Mouse (Mus musculus) stomach, embryonic 15.5 days (tissue): ENCODE measurements around the gene Fam192a. TPM values are rescaled to one million over a fixed set of nuclear protein-coding genes. Genes with fewer than 3 reads are reported as not detected.

Experiments
- ATAC-seq: fragments of 200-750 bp; cut with Nextera tagmentation; 2 replicates; pipeline ENCODE4 v1.8.0; 2017; ENCODE audit warnings: low read depth, moderate number of reproducible peaks, moderate TSS enrichment; ENCODE audit not compliant: insufficient read depth, low FRiP score
- H3K27ac ChIP-seq: fragments of 300-500 bp; sonication (generic); 2 replicates; pipeline ENCODE4 v1.5.1; 2015; ENCODE audit warnings: mild to moderate bottlenecking, inconsistent platforms
- H3K27me3 ChIP-seq: fragments of 300-500 bp; sonication (generic); replicated peaks from 2 replicates; pipeline ENCODE4 v1.6.1; 2015; ENCODE audit warnings: inconsistent platforms
- H3K36me3 ChIP-seq: fragments of 300-500 bp; sonication (generic); 2 replicates; pipeline ENCODE4 v1.6.1; 2015; ENCODE audit warnings: inconsistent platforms
- H3K4me1 ChIP-seq: fragments of 300-500 bp; sonication (generic); 2 replicates; pipeline ENCODE4 v1.6.1; 2015; ENCODE audit warnings: inconsistent platforms
- H3K4me2 ChIP-seq: fragments of 300-500 bp; sonication (generic); 2 replicates; pipeline ENCODE4 v1.6.1; 2015; ENCODE audit warnings: mild to moderate bottlenecking, inconsistent platforms
- H3K4me3 ChIP-seq: fragments of 300-500 bp; sonication (generic); replicated peaks from 2 replicates; pipeline ENCODE4 v1.5.1; 2015; ENCODE audit warnings: inconsistent platforms
- H3K9ac ChIP-seq: fragments of 300-500 bp; sonication (generic); 2 replicates; pipeline ENCODE4 v1.6.1; 2015; ENCODE audit warnings: inconsistent platforms
- H3K9me3 ChIP-seq: fragments of 300-500 bp; sonication (generic); 2 replicates; pipeline ENCODE4 v1.6.1; 2016; ENCODE audit warnings: inconsistent platforms
- WGBS: fragments of 180-500 bp; shearing (Covaris S2); methylation state at CpG from one replicate; pipeline ENCODE4 v1.1.7; 2015; 5-methylcytosine and 5-hydroxymethylcytosine counted together
- polyA plus RNA-seq: library from polyadenylated mRNA; unstranded; fragments of >200 nt; fragmentation: Nextera tagmentation; extraction: Ambion mirVana; gene quantifications from 2 replicates; pipeline ENCODE4 v1.2.1, GENCODE M21; 2015

Fam192a gene
- polyA plus RNA-seq, 1 experiment from 2014 or later = 61.6 TPM

DNA sequence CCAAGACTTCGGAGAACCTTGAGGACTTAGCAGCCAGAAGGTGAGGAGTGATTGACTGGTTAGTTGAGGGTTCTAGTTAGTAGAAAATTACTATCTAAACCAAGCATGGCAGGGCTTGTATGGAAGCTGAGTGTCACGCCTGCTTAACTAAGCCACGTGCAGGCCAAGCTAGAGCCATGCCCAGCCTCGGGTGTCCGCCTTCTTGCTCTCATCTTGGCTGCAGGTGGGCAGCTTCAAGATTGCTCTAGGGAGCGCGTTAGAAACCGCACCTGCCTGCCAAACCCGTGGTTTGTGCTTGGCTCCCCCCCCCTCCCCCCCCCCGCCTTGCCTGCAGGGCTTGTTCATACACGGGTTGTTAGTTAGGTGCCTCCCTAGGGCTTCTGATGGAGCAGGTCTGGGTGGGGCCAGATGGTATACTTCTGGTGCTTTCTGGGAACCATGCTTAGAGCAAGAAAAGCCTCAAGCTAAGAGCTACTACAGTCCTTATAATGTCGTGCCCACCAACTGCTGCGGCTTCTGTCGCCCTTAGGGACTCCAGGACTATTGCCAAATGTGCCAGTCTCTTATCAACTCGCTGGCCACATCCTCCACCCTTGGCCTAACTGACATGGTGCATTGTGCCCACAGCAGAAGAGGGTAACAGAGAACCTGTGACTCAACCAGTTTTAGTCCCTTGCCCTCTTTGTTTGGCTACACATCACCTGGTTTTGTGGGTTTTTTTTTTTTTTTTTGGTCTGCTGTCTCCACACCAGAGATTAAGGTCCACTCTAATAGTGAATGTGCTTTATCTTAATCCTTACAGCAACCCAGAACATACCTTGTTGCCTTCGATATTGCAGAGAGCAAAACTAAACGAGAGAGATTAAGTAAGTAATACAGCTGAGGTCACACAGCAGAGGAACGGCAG lies 60.7 kb downstream of the Fam192a start:
- Histone ChIP-seq H3K9me3 (no peaks in the 10 kb centered on the region), H3K9ac (no peak overlapping the region), H3K4me1 (no peaks in the 10 kb centered on the region), H3K36me3 (no peaks in the 10 kb centered on the region), H3K4me3 (no peak overlapping the region), H3K27ac (no peak overlapping the region), H3K27me3 (no peaks in the 10 kb centered on the region), H3K4me2 (no peak overlapping the region)
- no peak; the same call in 1 of the 2 replicates for ATAC-seq
- WGBS = 74% methylated on average over 18 of the region's 18 CpGs

DNA sequence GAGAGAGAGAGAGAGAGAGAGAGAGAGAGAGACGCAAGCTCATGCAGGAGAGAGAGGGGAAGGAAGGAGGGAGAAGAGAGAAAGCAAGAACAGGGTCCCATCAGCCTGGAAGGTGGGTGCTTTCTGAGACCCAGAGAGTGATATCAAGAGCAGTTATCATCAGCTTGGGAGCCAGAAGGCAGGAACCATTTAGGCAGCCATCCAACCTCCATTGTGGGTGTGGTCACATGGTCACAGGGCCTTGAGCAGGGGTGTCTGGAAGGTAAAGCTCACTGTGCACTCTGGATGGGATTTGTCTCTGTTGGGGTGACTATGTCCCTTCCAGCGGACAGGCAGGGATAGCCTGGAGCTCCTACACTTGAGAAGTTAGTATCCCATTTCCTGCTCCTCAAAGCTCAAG lies 61.8 kb downstream of the Fam192a start:
- Histone ChIP-seq H3K27me3 (no peaks in the 10 kb centered on the region), H3K9ac (no peak overlapping the region), H3K4me3 (no peak overlapping the region), H3K36me3 (no peaks in the 10 kb centered on the region), H3K4me2 (no peak overlapping the region), H3K4me1 (no peaks in the 10 kb centered on the region), H3K9me3 (no peaks in the 10 kb centered on the region), H3K27ac (no peak overlapping the region)
- 84% methylated on average over 2 of the region's 2 CpGs for WGBS
- ATAC-seq = no peak

DNA sequence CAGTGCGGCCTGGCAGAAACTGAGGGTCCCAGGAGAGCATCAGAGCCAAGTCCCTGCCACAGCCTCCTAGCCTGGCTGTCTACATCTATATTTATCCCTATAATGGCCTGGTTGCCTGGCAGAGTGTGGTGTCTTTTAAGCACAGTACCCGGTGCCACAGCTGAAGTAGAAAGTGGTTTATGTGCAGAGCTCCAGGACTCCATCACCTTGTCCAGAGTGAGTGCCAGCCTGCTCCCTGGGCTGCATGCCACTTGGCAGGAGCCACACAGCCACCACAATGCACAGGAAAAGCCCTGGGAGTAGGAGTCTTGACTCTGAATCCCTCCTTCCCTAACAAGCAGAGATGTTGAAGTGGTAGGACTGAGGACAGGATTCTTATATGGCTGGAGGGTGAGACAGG lies 64.3 kb downstream of the Fam192a start:
- no peak for ATAC-seq
- Histone ChIP-seq H3K4me1 (peaks cover 8% of the 10 kb centered on the region; the same call in 1 of the 2 replicates), H3K27me3 (0 out of 2 replicates have a peak, but pooled peaks cover 7% of the 10 kb centered on the region), H3K9me3 (no peaks in the 10 kb centered on the region), H3K4me3 (no peak overlapping the region), H3K4me2 (no peak overlapping the region), H3K9ac (no peak overlapping the region), H3K27ac (no peak overlapping the region), H3K36me3 (no peaks in the 10 kb centered on the region)
- 88% methylated on average over 2 of the region's 2 CpGs for WGBS

DNA sequence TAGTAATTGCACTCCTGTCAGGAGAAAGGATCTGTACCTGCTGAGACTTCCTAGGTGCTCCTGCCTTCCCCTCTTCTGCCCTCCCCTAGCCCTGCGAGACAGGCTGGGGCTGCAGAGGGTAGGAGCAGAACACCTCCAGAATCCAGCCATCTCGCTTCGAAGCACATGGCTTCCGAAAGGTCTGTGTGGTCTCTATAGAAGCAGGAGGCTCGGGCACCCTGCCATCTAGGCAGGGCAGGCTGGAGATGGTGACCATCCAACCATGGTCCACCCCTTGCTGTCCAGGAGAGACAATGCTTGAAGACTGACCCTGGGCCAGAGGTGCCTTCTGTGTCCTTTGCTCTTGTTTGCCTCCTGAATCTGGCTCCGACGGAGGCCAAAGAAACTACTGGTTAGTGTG lies 66.2 kb downstream of the Fam192a start:
- no peak overlapping the region for H3K4me2 ChIP-seq
- no peaks in the 10 kb centered on the region for H3K9me3 ChIP-seq
- 80% methylated on average over 7 of the region's 7 CpGs for WGBS
- H3K4me3 ChIP-seq = no peak overlapping the region
- no peak overlapping the region for H3K9ac ChIP-seq
- no peaks in the 10 kb centered on the region for H3K36me3 ChIP-seq
- H3K27ac ChIP-seq = no peak overlapping the region
- no peak for ATAC-seq
- peaks cover 12% of the 10 kb centered on the region for H3K4me1 ChIP-seq
- 0 out of 2 replicates have a peak, but pooled peaks cover 7% of the 10 kb centered on the region for H3K27me3 ChIP-seq

DNA sequence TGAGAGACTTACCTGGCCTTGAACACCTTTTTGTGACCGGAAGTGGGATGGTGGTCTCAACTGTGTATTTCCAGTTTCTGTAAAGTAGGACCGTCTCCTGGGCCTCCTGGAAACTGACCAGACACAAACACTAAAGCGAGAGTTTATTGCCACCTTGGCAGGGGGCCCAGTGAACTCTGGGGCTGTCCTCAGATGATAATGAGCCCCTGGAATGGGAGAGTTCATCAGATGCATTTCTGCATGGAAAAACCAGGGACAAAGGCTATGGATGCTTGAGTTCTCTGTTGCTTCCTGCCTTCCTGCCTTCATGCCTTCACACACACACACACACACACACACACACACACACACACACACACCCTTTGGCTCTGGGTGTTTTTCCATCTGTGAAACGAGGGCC lies 67.2 kb downstream of the Fam192a start:
- Histone ChIP-seq H3K4me3 (no peak overlapping the region), H3K4me1 (peaks cover 12% of the 10 kb centered on the region), H3K4me2 (no peak overlapping the region), H3K36me3 (no peaks in the 10 kb centered on the region), H3K27ac (no peak overlapping the region), H3K27me3 (0 out of 2 replicates have a peak, but pooled peaks cover 7% of the 10 kb centered on the region), H3K9ac (no peak overlapping the region), H3K9me3 (no peaks in the 10 kb centered on the region)
- no peak for ATAC-seq
- WGBS = 41% methylated on average over 4 of the region's 4 CpGs

DNA sequence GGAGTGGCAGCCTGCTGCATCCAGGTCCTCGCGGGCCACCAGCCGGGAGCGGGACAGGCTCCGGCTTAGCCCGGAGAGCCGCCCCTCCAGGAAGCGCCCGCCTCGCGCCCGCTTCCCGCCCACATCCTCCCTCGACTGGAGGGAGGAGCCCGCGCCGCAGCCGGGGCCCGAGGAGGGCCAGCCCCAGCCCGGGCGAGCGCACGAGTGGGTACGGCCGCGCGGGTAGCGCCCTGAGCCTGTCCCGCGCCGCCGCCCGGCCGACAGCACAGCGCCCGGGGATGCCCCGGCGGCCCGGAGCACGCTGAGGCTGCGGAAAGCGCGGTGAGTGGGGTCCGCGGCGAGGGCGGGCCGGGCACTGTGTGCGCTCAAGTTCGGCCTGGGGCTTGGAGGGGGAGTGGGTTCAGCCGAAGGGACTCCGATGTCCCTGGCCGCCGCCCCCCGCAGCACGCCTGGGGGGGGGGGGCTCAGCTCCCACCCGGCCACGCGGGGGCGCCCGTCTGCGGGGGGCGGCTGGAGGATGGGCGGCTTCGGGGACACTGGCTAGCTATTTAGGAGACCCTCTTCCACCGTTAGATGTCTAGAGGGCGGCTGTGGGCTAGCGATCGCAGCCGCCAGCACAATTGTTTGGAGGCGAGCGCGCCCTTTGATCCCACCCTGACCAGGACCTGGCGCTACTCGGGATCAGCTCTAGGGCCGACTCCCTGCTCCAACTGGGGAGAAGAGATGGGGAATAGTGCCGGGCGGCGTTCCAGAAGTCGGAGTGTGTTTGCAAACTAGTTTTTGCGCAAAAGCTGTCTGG lies 68.7 kb downstream of the Fam192a start, which contains the start of gene Cpne2:
Gene Cpne2, plus strand, starts transcription at position 118 of the 799 bp plus-strand sequence.
- Histone ChIP-seq H3K9me3 (no peaks in the 10 kb centered on the region), H3K27me3 (0 out of 2 replicates have a peak, but pooled peaks cover 7% of the 10 kb centered on the region), H3K36me3 (no peaks in the 10 kb centered on the region), H3K4me2 (peak within 1 kb of the TSS; percentile 99), H3K4me1 (peaks cover 12% of the 10 kb centered on the region), H3K9ac (peak within 1 kb of the TSS; percentile 42), H3K4me3 (peak within 1 kb of the TSS; percentile 65), H3K27ac (no peak within 1 kb of the TSS)
- ATAC-seq = peak; percentile 84
- WGBS = under 1% methylated on average over 67 of the region's 81 CpGs

DNA sequence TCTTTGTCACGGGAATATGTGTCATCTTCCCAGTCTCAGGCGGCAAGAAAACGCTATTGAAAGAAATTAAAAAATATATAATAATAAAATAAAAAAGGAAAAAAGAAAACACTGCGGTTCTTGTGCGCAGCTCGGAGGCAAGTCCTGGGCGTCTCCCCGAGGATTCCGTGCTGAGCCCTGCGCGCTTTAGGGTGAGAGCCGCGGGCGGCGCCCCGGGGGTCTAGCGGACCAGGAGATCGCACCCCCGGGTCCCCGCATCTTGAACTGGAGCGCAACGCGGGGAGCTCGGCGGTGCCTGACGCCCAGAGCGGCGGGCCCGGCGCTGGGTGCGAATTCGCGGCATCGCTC lies 69.3 kb downstream of the Fam192a start:
- WGBS = under 1% methylated on average over 34 of the region's 34 CpGs
- no peaks in the 10 kb centered on the region for H3K36me3 ChIP-seq
- peak overlapping the region; percentile 99 for H3K4me2 ChIP-seq
- H3K9ac ChIP-seq = peak overlapping the region; percentile 42
- no peak overlapping the region for H3K27ac ChIP-seq
- H3K9me3 ChIP-seq = no peaks in the 10 kb centered on the region
- H3K27me3 ChIP-seq = 0 out of 2 replicates have a peak, but pooled peaks cover 7% of the 10 kb centered on the region
- H3K4me1 ChIP-seq = peaks cover 12% of the 10 kb centered on the region
- peak overlapping the region; percentile 65 for H3K4me3 ChIP-seq
- no peak for ATAC-seq

DNA sequence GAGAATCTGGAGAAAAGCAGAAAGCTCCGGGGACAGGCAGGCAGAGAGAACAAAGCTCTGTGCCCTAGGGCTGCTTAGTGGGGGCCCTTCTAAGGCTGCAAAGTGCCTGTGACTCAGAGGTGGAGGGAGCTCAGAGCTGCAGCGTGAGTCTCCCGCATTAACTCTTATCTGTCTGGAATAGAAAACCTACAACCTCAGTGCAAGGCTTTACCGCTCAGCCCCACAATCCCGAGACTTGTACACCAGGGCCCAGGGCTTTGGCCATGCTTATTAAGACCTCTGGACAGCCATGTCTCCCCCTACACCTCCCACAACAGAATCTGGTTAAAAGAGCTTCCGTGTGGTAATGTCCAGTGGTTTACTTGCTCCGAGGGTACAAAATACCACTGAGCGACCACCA lies 69.8 kb downstream of the Fam192a start:
- peaks cover 12% of the 10 kb centered on the region for H3K4me1 ChIP-seq
- no peak; the same call in 1 of the 2 replicates for ATAC-seq
- 0 out of 2 replicates have a peak, but pooled peaks cover 7% of the 10 kb centered on the region for H3K27me3 ChIP-seq
- WGBS = 7% methylated on average over 8 of the region's 8 CpGs
- H3K27ac ChIP-seq = no peak overlapping the region
- H3K4me2 ChIP-seq = peak overlapping the region; percentile 99
- H3K9ac ChIP-seq = no peak overlapping the region
- peak overlapping the region; percentile 65 for H3K4me3 ChIP-seq
- H3K36me3 ChIP-seq = no peaks in the 10 kb centered on the region
- H3K9me3 ChIP-seq = no peaks in the 10 kb centered on the region

DNA sequence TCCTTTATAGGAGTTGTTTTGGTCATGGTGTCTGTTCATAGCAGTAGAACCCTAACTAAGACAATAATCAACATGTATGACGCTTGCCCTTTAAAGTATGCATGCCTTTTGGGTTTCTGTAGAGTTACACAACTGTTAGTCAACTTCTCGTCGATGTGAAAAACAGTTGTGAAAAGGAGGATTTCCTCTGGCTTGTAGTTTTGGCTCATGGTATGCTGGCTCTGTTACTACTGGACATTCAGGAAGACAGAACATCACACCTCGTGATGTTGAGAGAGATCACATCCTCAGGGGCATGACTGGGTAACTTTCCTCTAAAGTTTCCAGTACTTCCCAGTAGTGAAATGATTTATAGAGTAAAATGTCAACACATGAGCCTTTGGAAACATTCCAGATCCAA lies 71.2 kb downstream of the Fam192a start:
- Histone ChIP-seq H3K27me3 (0 out of 2 replicates have a peak, but pooled peaks cover 7% of the 10 kb centered on the region), H3K9me3 (no peaks in the 10 kb centered on the region), H3K9ac (no peak overlapping the region), H3K4me3 (no peak overlapping the region), H3K4me2 (no peak overlapping the region), H3K27ac (no peak overlapping the region), H3K36me3 (no peaks in the 10 kb centered on the region), H3K4me1 (peaks cover 12% of the 10 kb centered on the region)
- 88% methylated on average over 4 of the region's 4 CpGs for WGBS
- ATAC-seq = no peak

DNA sequence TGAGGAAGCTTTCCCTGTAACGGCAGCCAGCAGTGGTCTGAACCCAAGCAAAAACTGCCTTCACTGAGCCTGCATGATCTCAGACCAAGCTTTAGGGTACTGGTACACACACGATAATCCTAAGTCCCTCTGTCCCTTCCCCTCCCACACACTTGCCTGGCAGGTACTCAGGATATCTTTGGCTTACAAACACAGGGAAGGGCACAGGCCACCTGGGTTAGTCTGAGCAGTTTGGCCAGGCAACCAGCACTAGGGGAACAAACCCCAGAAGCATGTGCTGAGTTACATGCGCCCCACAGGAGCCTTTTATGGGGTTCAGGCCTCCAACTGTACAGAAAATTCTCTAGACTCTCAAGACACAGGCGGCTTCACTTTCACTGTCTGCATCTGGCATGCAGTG lies 71.9 kb downstream of the Fam192a start:
- no peak for ATAC-seq
- Histone ChIP-seq H3K36me3 (no peaks in the 10 kb centered on the region), H3K9ac (no peak overlapping the region), H3K4me3 (no peak overlapping the region), H3K4me1 (peaks cover 12% of the 10 kb centered on the region), H3K27me3 (0 out of 2 replicates have a peak, but pooled peaks cover 7% of the 10 kb centered on the region), H3K4me2 (no peak overlapping the region), H3K9me3 (no peaks in the 10 kb centered on the region), H3K27ac (no peak overlapping the region)
- WGBS = 66% methylated on average over 4 of the region's 4 CpGs

DNA sequence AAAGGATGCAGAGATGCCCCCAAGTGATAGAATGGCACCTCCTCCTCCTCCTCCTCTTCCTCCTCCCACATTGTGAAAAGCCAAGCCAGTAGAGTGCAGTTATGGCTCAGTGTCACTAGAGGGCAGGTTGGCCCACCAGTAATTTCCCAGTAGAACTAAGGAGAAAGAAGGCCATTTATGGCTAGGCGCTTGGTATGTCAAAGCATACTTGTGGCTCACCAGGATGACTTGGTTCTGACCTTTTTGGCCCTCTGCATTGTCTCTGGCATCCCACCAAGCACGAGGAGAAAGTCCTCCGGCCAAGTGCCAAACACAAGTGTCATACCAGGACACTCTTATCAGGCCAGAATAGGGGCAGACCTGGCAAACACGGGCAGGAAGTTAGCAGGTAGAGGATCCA lies 73.6 kb downstream of the Fam192a start:
- ATAC-seq = no peak
- H3K9me3 ChIP-seq = no peaks in the 10 kb centered on the region
- WGBS = 46% methylated on average over 4 of the region's 4 CpGs

DNA sequence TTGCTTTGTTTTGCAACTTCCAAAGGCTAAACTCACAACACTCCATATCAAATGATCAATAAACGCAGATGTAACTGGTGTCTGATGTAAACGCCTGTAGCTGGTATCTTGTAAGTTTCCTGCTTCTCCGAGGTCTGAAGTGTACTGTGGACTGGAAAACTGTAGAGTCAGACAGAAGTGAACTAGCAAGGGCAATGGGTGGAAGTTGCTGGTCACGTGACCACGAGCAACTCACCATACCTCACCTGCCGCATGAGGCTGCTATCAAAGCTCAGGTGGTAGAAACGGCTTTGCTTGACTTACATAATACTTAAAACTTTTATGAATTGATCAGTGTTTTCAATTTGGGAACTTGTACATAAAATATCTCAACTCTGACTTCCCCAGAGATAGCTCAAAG lies 74.6 kb downstream of the Fam192a start:
- ATAC-seq = no peak
- Histone ChIP-seq H3K9ac (no peak overlapping the region), H3K4me2 (no peak overlapping the region), H3K4me3 (no peak overlapping the region), H3K27me3 (no peaks in the 10 kb centered on the region), H3K9me3 (no peaks in the 10 kb centered on the region), H3K4me1 (peaks cover 4% of the 10 kb centered on the region; the same call in 1 of the 2 replicates), H3K36me3 (no peaks in the 10 kb centered on the region), H3K27ac (no peak overlapping the region)
- WGBS = 76% methylated on average over 7 of the region's 7 CpGs

More for the DNA sequence above, 73.6 kb downstream of the Fam192a start:
- Histone ChIP-seq H3K4me1 (peaks cover 6% of the 10 kb centered on the region), H3K27ac (no peak overlapping the region), H3K27me3 (no peaks in the 10 kb centered on the region), H3K36me3 (no peaks in the 10 kb centered on the region), H3K4me2 (no peak overlapping the region), H3K4me3 (no peak overlapping the region), H3K9ac (no peak overlapping the region)
